Mouse (Mus musculus): ENCODE data around the gene Hoxb1. TPM values are rescaled to one million over a fixed set of nuclear protein-coding genes. Genes with fewer than 3 reads are reported as not detected.

Gene Hoxb1
- polyA plus RNA-seq, 1 experiment from 2014 or later = not detected

DNA sequence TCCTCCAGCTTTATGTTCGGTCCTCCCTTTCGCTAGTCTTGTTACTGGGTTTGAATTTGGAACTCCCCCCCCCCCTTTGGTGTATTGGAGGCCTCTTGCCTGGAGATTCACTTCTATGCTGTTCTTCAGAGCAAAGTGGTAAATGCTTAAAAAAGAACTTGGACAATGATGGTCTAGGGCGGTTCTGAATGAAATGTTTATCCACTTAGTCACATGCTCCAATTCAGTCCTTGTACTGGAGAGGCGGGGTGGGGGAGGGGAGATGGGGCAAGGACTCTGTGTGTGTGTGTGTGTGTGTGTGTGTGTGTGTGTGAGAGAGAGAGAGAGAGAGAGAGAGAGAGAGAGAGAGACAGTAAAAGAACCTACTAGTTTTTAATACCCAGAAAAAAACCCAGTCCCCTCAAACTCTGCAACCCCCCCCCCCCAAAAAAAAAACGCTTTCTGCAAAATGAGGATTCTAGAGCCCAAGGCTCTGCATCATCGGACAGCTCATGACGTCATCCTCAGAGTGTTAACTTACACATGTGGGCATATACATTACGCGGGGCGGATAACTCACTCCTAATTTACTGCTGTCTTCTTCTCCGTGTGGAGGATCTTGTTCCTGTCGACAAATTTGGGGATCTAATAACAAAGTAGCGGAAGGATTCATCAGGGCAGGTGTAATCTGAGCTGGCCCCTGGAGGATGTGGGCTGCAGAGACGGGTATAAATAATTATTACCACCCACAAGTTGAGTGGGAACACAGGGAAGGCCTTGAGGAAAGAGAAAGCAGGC lies 42.9 kb downstream of the Hoxb1 start:
- Histone ChIP-seq H3K4me1 (replicated peaks; ENCODE audit: control insufficient read depth, insufficient read depth) (0 out of 2 replicates have a peak, but pooled peaks cover 3% of the 10 kb centered on the region), H3K9ac (ENCODE audit: low read length) (no peak overlapping the region), H3K4me2 (replicated peaks; ENCODE audit: low read depth) (peak overlapping the region; percentile 47), H3K36me3 (ENCODE audit: control insufficient read depth, insufficient read depth, low read length) (no peaks in the 10 kb centered on the region), H3K27me3 (ENCODE audit: control insufficient read depth, insufficient read depth, low read length) (no peaks in the 10 kb centered on the region; the same call in 1 of the 2 replicates), H3K9me3 (ENCODE audit: control insufficient read depth, low read length) (no peaks in the 10 kb centered on the region), H3K27ac (replicated peaks) (peak overlapping the region; percentile 31; the same call in 1 of the 2 replicates), H3K4me3 (ENCODE audit: low read depth, low read length) (peak overlapping the region; percentile 17)
- WGBS = 34% methylated on average over 14 of the region's 14 CpGs
- TF ChIP-seq CTCF (IDR thresholded peaks at IDR 0.05; ENCODE audit: low read depth) = no peak
- TF ChIP-seq EP300 (optimal IDR thresholded peaks at IDR 0.05) = no peak
- peak; percentile 70; the same call in 1 of the 2 replicates for ATAC-seq (ENCODE audit: low FRiP score, low TSS enrichment)
- no peak for DNase-seq (ENCODE audit: low spot score)

DNA sequence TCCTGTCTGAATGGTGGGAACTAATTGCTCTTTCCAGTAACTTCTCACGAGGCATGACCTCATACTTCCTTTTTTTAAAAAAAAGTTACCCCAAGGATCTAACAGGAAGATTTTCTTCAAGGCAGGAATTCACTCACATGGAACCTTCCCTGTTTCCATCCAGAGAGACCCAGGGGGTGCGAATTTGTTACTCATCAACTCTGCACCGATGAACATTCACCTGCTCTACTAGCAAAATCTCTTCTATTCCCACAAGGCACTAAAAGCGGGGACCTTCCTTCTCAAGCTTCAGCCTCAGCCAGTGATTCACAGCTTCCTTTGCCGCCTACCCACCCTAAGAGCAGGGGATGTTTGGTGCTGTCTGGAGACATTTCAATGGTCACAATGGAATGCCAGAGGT lies 45.5 kb downstream of the Hoxb1 start:
- H3K27me3 ChIP-seq (ENCODE audit: control insufficient read depth, insufficient read depth, low read length) = no peaks in the 10 kb centered on the region; the same call in 1 of the 2 replicates
- no peak overlapping the region for H3K4me2 ChIP-seq (replicated peaks; ENCODE audit: low read depth)
- ATAC-seq (ENCODE audit: low FRiP score, low TSS enrichment) (no peak), DNase-seq (ENCODE audit: low spot score) (no peak)
- TF ChIP-seq EP300 (optimal IDR thresholded peaks at IDR 0.05) (no peak), CTCF (IDR thresholded peaks at IDR 0.05; ENCODE audit: low read depth) (no peak)
- H3K27ac ChIP-seq (replicated peaks) = no peak overlapping the region
- no peaks in the 10 kb centered on the region for H3K9me3 ChIP-seq (ENCODE audit: control insufficient read depth, low read length)
- 0 out of 2 replicates have a peak, but pooled peaks cover 3% of the 10 kb centered on the region for H3K4me1 ChIP-seq (replicated peaks; ENCODE audit: control insufficient read depth, insufficient read depth)
- no peak overlapping the region for H3K9ac ChIP-seq (ENCODE audit: low read length)
- WGBS = 79% methylated on average over 5 of the region's 5 CpGs
- no peaks in the 10 kb centered on the region for H3K36me3 ChIP-seq (ENCODE audit: control insufficient read depth, insufficient read depth, low read length)
- no peak overlapping the region for H3K4me3 ChIP-seq (ENCODE audit: low read depth, low read length)

DNA sequence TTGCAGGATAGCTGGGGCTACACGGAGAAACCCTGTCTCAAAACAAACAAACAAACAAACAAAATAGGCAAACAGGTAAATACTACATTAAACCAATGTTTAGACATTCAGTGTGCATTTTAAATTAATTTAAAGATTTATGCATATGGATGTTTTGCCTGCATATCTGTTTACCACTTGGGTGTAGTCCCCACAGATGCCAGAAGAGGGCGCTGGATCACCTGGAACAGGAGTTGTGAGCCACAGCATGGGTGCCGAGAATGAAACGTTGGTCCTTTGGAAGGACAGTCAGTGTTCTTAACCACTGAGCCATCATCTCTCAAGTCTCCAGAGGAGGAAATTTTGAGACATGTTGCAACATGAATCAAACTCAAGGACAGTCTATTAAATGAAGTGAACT lies 46.4 kb downstream of the Hoxb1 start:
- WGBS = 74% methylated on average over 4 of the region's 4 CpGs
- ATAC-seq (ENCODE audit: low FRiP score, low TSS enrichment) = no peak
- peak; percentile 33 for TF ChIP-seq CTCF (IDR thresholded peaks at IDR 0.05; ENCODE audit: low read depth)
- no peak for TF ChIP-seq EP300 (optimal IDR thresholded peaks at IDR 0.05)

DNA sequence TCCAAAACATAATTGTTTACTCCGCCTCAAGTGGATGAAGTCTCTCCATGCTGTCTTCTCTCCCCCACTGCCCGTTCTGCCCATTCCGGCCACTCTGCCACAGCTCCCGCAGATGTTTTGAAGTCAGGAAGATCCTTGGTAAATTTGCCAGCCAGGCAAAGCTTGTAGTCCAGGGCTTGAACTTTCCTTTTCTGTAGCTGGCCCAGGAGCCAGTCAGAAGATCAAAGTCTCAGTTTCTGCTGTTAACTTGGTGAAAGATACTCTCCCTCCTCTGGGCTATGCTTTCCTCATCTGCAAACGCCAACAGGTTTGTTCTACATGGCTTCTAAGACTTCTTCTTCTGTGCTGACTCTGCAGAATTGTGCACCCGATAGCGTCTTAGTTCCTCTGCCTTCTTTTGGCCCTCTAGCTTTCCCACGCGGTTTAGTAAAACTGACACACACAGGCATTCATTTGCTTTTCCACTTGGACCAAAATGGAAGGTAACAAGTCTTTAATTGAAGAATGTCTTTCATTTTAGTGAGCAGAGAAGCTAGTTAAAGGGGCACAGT lies 47.5 kb downstream of the Hoxb1 start:
- Histone ChIP-seq H3K4me1 (replicated peaks; ENCODE audit: control insufficient read depth, insufficient read depth) (no peaks in the 10 kb centered on the region), H3K27ac (replicated peaks) (no peak overlapping the region), H3K36me3 (ENCODE audit: control insufficient read depth, insufficient read depth, low read length) (no peaks in the 10 kb centered on the region), H3K27me3 (ENCODE audit: control insufficient read depth, insufficient read depth, low read length) (no peaks in the 10 kb centered on the region), H3K4me3 (ENCODE audit: low read depth, low read length) (no peak overlapping the region), H3K9ac (ENCODE audit: low read length) (no peak overlapping the region), H3K4me2 (replicated peaks; ENCODE audit: low read depth) (0 out of 2 replicates have a peak overlapping the region, but pooled peaks have one; percentile 11), H3K9me3 (ENCODE audit: control insufficient read depth, low read length) (no peaks in the 10 kb centered on the region)
- WGBS = 58% methylated on average over 9 of the region's 9 CpGs
- no peak for TF ChIP-seq EP300 (optimal IDR thresholded peaks at IDR 0.05)
- TF ChIP-seq CTCF (IDR thresholded peaks at IDR 0.05; ENCODE audit: low read depth) = no peak
- ATAC-seq (ENCODE audit: low FRiP score, low TSS enrichment) (no peak), DNase-seq (ENCODE audit: low spot score) (no peak)

More for the DNA sequence above, 46.4 kb downstream of the Hoxb1 start:
- Histone ChIP-seq H3K4me3 (ENCODE audit: low read depth, low read length) (no peak overlapping the region), H3K36me3 (ENCODE audit: control insufficient read depth, insufficient read depth, low read length) (no peaks in the 10 kb centered on the region), H3K9ac (ENCODE audit: low read length) (no peak overlapping the region), H3K4me1 (replicated peaks; ENCODE audit: control insufficient read depth, insufficient read depth) (0 out of 2 replicates have a peak, but pooled peaks cover 3% of the 10 kb centered on the region), H3K9me3 (ENCODE audit: control insufficient read depth, low read length) (no peaks in the 10 kb centered on the region), H3K4me2 (replicated peaks; ENCODE audit: low read depth) (no peak overlapping the region), H3K27me3 (ENCODE audit: control insufficient read depth, insufficient read depth, low read length) (no peaks in the 10 kb centered on the region; the same call in 1 of the 2 replicates), H3K27ac (replicated peaks) (no peak overlapping the region)
- DNase-seq (ENCODE audit: low spot score) = no peak

DNA sequence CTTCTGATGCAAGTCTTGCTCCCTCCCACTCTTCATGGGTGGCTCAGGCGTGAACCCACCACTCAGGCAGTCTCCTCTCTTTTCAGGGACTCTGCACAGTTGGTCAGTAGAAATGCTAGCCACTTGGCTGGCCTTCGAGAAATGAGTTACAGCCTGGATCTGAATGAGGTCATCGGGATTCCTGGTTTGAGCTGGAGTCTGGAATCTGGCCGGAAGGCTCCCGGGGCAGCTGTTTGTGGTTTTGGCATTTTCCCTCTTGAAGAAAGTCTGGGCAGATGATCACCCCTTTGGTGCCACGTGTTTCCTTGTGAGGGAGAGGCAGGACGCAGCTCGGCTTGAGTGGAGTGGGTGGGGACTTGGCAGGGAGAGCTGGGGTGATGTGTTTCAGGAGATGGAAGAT lies 48.0 kb downstream of the Hoxb1 start:
- 0 out of 2 replicates have a peak overlapping the region, but pooled peaks have one; percentile 11 for H3K4me2 ChIP-seq (replicated peaks; ENCODE audit: low read depth)
- no peak overlapping the region for H3K9ac ChIP-seq (ENCODE audit: low read length)
- no peaks in the 10 kb centered on the region for H3K4me1 ChIP-seq (replicated peaks; ENCODE audit: control insufficient read depth, insufficient read depth)
- WGBS = 18% methylated on average over 8 of the region's 8 CpGs
- TF ChIP-seq CTCF (IDR thresholded peaks at IDR 0.05; ENCODE audit: low read depth) (no peak), EP300 (optimal IDR thresholded peaks at IDR 0.05) (no peak)
- H3K27ac ChIP-seq (replicated peaks) = no peak overlapping the region
- no peak overlapping the region for H3K4me3 ChIP-seq (ENCODE audit: low read depth, low read length)
- H3K36me3 ChIP-seq (ENCODE audit: control insufficient read depth, insufficient read depth, low read length) = no peaks in the 10 kb centered on the region
- no peaks in the 10 kb centered on the region for H3K27me3 ChIP-seq (ENCODE audit: control insufficient read depth, insufficient read depth, low read length)
- ATAC-seq (ENCODE audit: low FRiP score, low TSS enrichment) (peak; percentile 86; the same call in 1 of the 2 replicates), DNase-seq (ENCODE audit: low spot score) (peak; percentile 48)
- H3K9me3 ChIP-seq (ENCODE audit: control insufficient read depth, low read length) = no peaks in the 10 kb centered on the region

DNA sequence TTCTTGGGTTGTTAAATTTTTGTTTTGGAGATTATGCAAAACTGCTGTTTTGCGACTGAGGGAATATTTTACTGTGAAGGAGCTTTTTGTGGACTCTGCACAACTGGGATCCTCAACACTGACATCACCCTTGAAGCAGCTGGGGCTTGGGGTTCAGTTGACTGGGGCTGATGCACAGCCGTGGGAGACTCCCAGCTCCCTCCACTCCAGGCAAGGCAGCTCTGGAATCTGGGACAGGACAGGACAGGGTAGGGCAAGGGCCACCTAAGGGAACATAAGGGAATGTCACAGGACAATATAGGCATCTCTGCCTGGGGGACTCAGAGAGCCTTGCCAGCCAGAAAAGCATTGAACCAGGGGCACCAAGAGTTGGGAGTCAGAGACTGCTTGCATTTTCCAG lies 48.5 kb downstream of the Hoxb1 start:
- ATAC-seq (ENCODE audit: low FRiP score, low TSS enrichment) = peak; percentile 61; the same call in 1 of the 2 replicates
- H3K9me3 ChIP-seq (ENCODE audit: control insufficient read depth, low read length) = no peaks in the 10 kb centered on the region
- H3K36me3 ChIP-seq (ENCODE audit: control insufficient read depth, insufficient read depth, low read length) = no peaks in the 10 kb centered on the region
- no peak overlapping the region for H3K9ac ChIP-seq (ENCODE audit: low read length)
- H3K27me3 ChIP-seq (ENCODE audit: control insufficient read depth, insufficient read depth, low read length) = no peaks in the 10 kb centered on the region
- WGBS = 35% methylated on average over 2 of the region's 2 CpGs
- DNase-seq (ENCODE audit: low spot score) = no peak
- no peak overlapping the region for H3K27ac ChIP-seq (replicated peaks)
- no peaks in the 10 kb centered on the region for H3K4me1 ChIP-seq (replicated peaks; ENCODE audit: control insufficient read depth, insufficient read depth)
- no peak overlapping the region for H3K4me2 ChIP-seq (replicated peaks; ENCODE audit: low read depth)
- TF ChIP-seq CTCF (IDR thresholded peaks at IDR 0.05; ENCODE audit: low read depth) = no peak
- no peak for TF ChIP-seq EP300 (optimal IDR thresholded peaks at IDR 0.05)
- no peak overlapping the region for H3K4me3 ChIP-seq (ENCODE audit: low read depth, low read length)

MicroRNAs within 50 kb of the gene (microRNA counts, 519-probe panel; counts per million panel counts)
- 5,853 counts per million, percentile 76 among the panel's probes with 10 or more counts for microRNA mmu-miR-10a

Small RNAs within 50 kb of the gene (microRNA-seq; reads per million reads assigned to microRNA genes)
- 27,500 reads per million, percentile 97 among the genes with 10 or more reads in this experiment for gene Mir10a

Other genes with a start within 250 kb of the Hoxb1 start
- gene Ttll6, start 232.0 kb upstream of the Hoxb1 start, polyA plus RNA-seq (2015; fragmentation: Nextera tagmentation; extraction: Ambion mirVana) = 0.12 and 0.13 TPM in 2 replicates
- gene Hoxb13, start 171.4 kb upstream of the Hoxb1 start, polyA plus RNA-seq (2015; fragmentation: Nextera tagmentation; extraction: Ambion mirVana) = not detected in 2 replicates
- 0.05 and 0.06 TPM in 2 replicates for gene Hoxb9, start 94.3 kb upstream of the Hoxb1 start, polyA plus RNA-seq (2015; fragmentation: Nextera tagmentation; extraction: Ambion mirVana)
- 0.42 and 0.83 TPM in 2 replicates for gene Hoxb8, start 83.8 kb upstream of the Hoxb1 start, polyA plus RNA-seq (2015; fragmentation: Nextera tagmentation; extraction: Ambion mirVana)
- 5.5 and 6.0 TPM in 2 replicates for gene Hoxb7, start 79.1 kb upstream of the Hoxb1 start, polyA plus RNA-seq (2015; fragmentation: Nextera tagmentation; extraction: Ambion mirVana)
- gene Hoxb6, start 73.3 kb upstream of the Hoxb1 start, polyA plus RNA-seq (2015; fragmentation: Nextera tagmentation; extraction: Ambion mirVana) = 6.9 and 7.9 TPM in 2 replicates
- gene Hoxb5, start 62.4 kb upstream of the Hoxb1 start, polyA plus RNA-seq (2015; fragmentation: Nextera tagmentation; extraction: Ambion mirVana) = 7.5 and 8.2 TPM in 2 replicates
- gene Hoxb4, start 47.5 kb upstream of the Hoxb1 start, polyA plus RNA-seq (2015; fragmentation: Nextera tagmentation; extraction: Ambion mirVana) = 1.2 and 1.6 TPM in 2 replicates
- 0.94 and 0.97 TPM in 2 replicates for gene Hoxb3, start 42.4 kb upstream of the Hoxb1 start, polyA plus RNA-seq (2015; fragmentation: Nextera tagmentation; extraction: Ambion mirVana)
- 12.2 and 13.4 TPM in 2 replicates for gene Hoxb2, start 15.2 kb upstream of the Hoxb1 start, polyA plus RNA-seq (2015; fragmentation: Nextera tagmentation; extraction: Ambion mirVana)
- 0.45 and 0.56 TPM in 2 replicates for gene Skap1, start 98.8 kb downstream of the Hoxb1 start, polyA plus RNA-seq (2015; fragmentation: Nextera tagmentation; extraction: Ambion mirVana)